Mouse (Mus musculus) intestine, embryonic 14.5 days (tissue): ENCODE measurements around the gene Bik. TPM values are rescaled to one million over a fixed set of nuclear protein-coding genes. Genes with fewer than 3 reads are reported as not detected.

ENCODE experiments used
- ATAC-seq: fragments of 200-750 bp; cut with Nextera tagmentation; replicated peaks from 2 replicates; pipeline ENCODE4 v1.8.0; 2017; ENCODE audit warnings: low read depth, moderate number of reproducible peaks, moderate TSS enrichment, moderate library complexity; ENCODE audit not compliant: low FRiP score, low TSS enrichment
- DNase-seq: peaks from one replicate; pipeline ENCODE4 v3.0.0-alpha.2; 2018; ENCODE audit warnings: low spot score
- H3K27ac ChIP-seq: fragments of 300-500 bp; sonication (generic); 2 replicates; pipeline ENCODE4 v1.5.1; 2014; ENCODE audit warnings: low read depth, mild to moderate bottlenecking, control low read depth
- H3K27me3 ChIP-seq: fragments of 300-500 bp; sonication (generic); replicated peaks from 2 replicates; pipeline ENCODE4 v1.6.1; 2014; ENCODE audit warnings: low read length, control low read depth; ENCODE audit not compliant: control insufficient read depth, insufficient read depth
- H3K36me3 ChIP-seq: fragments of 300-500 bp; sonication (generic); 2 replicates; pipeline ENCODE4 v1.6.1; 2014; ENCODE audit warnings: low read length, control low read depth; ENCODE audit not compliant: control insufficient read depth, insufficient read depth
- H3K4me1 ChIP-seq: fragments of 300-500 bp; sonication (generic); replicated peaks from 2 replicates; pipeline ENCODE4 v1.6.1; 2014; ENCODE audit warnings: low read length, control low read depth, mixed read lengths; ENCODE audit not compliant: control insufficient read depth, insufficient read depth
- H3K4me2 ChIP-seq: fragments of 300-500 bp; sonication (generic); 2 replicates; pipeline ENCODE4 v1.6.1; 2014; ENCODE audit warnings: low read length
- H3K4me3 ChIP-seq: fragments of 300-500 bp; sonication (generic); 2 replicates; pipeline ENCODE4 v1.5.1; 2014; ENCODE audit warnings: low read depth, low read length, control low read depth, mixed read lengths
- H3K9ac ChIP-seq: fragments of 300-500 bp; sonication (generic); 2 replicates; pipeline ENCODE4 v1.6.1; 2014; ENCODE audit warnings: mild to moderate bottlenecking, low read length
- H3K9me3 ChIP-seq: fragments of 300-500 bp; sonication (generic); 2 replicates; pipeline ENCODE4 v1.6.1; 2016; ENCODE audit warnings: low read length, control low read depth; ENCODE audit not compliant: control insufficient read depth
- WGBS: fragments of 180-500 bp; shearing (Covaris S2); extraction: QIAGEN DNeasy Blood & Tissue Kit; methylation state at CpG from one replicate; pipeline ENCODE4 v1.1.7; 2014; 5-methylcytosine and 5-hydroxymethylcytosine counted together
- polyA plus RNA-seq: library from polyadenylated mRNA; unstranded; fragments of >200 nt; fragmentation: Nextera tagmentation; extraction: Ambion mirVana; gene quantifications from 2 replicates; pipeline ENCODE4 v1.2.1, GENCODE M21; 2014

The Bik gene
- polyA plus RNA-seq, 1 experiment from 2014 or later, result 5.1 TPM

DNA sequence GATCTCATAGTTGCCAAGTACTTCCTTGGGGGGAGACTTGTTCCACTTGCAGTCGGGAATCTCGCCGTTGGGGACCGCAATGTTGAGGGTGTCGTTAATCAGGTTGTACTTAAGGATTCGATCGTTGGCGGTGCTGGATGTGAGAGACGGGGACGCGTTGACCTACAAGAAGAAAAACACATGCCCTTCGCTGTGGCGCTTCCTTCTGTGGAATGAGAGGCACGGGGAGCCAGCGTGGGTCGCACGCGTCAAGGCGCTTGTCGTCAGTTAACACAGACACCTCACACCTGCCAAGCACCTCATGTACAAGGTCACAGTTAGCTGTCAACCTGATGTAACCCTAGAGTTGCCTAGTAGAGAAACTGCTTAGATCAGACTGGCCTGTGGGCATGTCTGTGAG is 37.2 kb upstream of the Bik start:
- Histone ChIP-seq H3K4me2 (no peak overlapping the region), H3K36me3 (peaks cover 5% of the 10 kb centered on the region; the same call in 1 of the 2 replicates), H3K9ac (no peak overlapping the region), H3K4me1 (no peaks in the 10 kb centered on the region), H3K27ac (no peak overlapping the region), H3K27me3 (no peaks in the 10 kb centered on the region), H3K4me3 (no peak overlapping the region), H3K9me3 (no peaks in the 10 kb centered on the region)
- DNase-seq, result no peak
- ATAC-seq, result no peak
- WGBS, result 92% methylated on average over 20 of the region's 20 CpGs

DNA sequence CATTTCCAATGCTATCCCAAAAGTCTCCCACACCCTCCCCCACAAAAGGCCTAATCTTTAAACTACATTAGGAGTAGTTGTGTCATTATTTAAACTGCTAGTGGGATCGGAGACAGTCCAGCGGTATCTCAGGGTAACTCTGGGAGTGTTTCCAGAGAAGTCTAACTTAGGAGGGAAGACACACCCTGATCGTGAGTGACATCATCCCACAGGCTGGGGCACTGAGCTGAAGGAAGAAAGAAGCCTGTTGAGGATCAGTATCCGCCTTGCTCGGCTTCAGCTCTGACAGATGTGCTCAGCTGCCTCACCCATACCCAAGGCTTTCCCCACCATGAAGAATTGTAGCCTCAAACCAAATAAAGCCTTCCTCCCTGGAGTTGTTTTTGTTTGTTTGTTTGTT is 34.8 kb upstream of the Bik start:
- WGBS, result 53% methylated on average over 5 of the region's 5 CpGs
- DNase-seq, result no peak
- Histone ChIP-seq H3K36me3 (peaks cover 8% of the 10 kb centered on the region; the same call in 1 of the 2 replicates), H3K27ac (no peak overlapping the region), H3K4me3 (no peak overlapping the region), H3K9ac (no peak overlapping the region), H3K4me2 (no peak overlapping the region), H3K4me1 (no peaks in the 10 kb centered on the region), H3K27me3 (no peaks in the 10 kb centered on the region), H3K9me3 (no peaks in the 10 kb centered on the region)
- ATAC-seq, result no peak

DNA sequence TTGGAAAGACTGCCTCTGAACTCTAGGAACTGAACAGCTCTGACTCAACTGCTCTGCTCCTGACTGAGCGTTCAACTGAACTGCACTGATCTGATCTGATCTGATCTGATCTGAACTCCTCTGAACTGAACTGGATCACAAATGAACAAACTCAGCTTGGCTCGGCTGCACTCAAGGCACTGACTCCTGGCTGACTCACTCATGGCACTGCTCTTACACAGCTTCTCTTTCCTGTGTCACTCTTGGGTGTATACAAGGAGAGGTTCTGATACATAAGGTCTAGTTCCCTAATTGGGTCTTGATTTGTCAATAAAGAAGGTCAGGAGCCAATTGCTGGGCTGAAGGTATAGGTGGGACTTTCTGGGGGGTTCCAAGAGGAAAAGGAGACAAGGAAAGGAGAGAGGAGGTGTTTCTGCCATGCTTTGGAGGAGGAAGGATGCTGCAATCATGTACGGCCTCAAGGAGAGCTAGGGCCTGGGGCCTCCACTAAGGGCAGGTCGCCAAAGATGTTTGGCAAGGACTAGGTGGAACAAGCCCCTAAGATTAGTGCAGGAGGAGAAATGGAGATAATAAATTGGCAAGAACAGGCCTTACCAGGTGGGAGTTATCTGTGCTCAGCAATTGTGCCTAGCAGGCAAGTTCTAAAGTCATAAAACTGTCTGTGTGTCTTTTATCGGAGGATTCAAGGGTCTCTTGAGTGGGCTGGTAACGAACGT is 32.6 kb upstream of the Bik start:
- H3K9ac ChIP-seq, result no peak overlapping the region
- WGBS, result 67% methylated on average over 7 of the region's 7 CpGs
- ATAC-seq, result no peak
- no peaks in the 10 kb centered on the region for H3K27me3 ChIP-seq
- H3K4me1 ChIP-seq, result no peaks in the 10 kb centered on the region
- H3K4me3 ChIP-seq, result no peak overlapping the region
- peaks cover 18% of the 10 kb centered on the region for H3K36me3 ChIP-seq
- H3K27ac ChIP-seq, result no peak overlapping the region
- DNase-seq, result no peak
- H3K9me3 ChIP-seq, result no peaks in the 10 kb centered on the region
- no peak overlapping the region for H3K4me2 ChIP-seq

DNA sequence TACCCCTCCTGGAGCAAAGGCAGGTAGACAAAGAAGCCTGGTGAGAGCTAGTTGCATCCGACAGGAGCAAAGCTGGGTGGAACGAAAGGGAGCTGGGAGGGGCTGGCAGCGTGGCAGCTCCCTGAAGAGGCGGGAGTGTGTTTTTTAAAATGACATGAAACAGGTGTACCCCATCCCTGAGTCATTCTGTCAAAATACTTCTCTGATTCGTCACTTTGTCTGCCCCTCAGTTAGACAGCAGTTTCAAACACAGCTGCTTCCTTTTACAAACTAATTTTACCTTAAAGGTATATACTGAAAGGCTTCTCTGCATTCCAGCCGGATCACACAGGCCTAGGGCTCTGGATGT is 32.1 kb upstream of the Bik start:
- H3K9ac ChIP-seq, result no peak overlapping the region
- ATAC-seq, result no peak
- no peak for DNase-seq
- H3K27ac ChIP-seq, result no peak overlapping the region
- peaks cover 18% of the 10 kb centered on the region for H3K36me3 ChIP-seq
- 57% methylated on average over 6 of the region's 6 CpGs for WGBS
- H3K27me3 ChIP-seq, result no peaks in the 10 kb centered on the region
- no peaks in the 10 kb centered on the region for H3K9me3 ChIP-seq
- no peak overlapping the region for H3K4me3 ChIP-seq
- H3K4me2 ChIP-seq, result no peak overlapping the region
- no peaks in the 10 kb centered on the region for H3K4me1 ChIP-seq

DNA sequence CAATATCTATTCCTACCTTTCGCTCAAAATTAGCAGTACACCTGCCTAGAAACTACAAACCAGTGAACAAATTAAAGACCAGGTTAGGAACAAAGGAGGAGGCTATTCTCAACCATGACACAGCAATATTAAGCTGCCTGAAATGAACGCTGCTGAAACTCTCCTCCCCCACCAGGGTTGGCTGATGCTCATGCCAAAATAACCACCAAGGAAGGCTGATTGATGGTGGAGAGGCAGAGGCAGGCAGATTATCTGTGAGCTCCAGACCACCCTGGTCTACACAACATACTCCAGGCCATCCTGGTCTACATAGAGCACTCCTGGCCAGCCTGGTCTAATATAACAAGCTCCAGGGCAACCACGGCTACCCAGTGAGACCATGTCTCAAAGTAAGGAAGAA is 31.5 kb upstream of the Bik start:
- Histone ChIP-seq H3K4me2 (no peak overlapping the region), H3K4me3 (no peak overlapping the region), H3K27me3 (no peaks in the 10 kb centered on the region), H3K36me3 (peaks cover 18% of the 10 kb centered on the region), H3K27ac (no peak overlapping the region), H3K9ac (no peak overlapping the region), H3K9me3 (no peaks in the 10 kb centered on the region), H3K4me1 (no peaks in the 10 kb centered on the region)
- DNase-seq (no peak), ATAC-seq (no peak)
- WGBS, result 86% methylated on average over 3 of the region's 3 CpGs

DNA sequence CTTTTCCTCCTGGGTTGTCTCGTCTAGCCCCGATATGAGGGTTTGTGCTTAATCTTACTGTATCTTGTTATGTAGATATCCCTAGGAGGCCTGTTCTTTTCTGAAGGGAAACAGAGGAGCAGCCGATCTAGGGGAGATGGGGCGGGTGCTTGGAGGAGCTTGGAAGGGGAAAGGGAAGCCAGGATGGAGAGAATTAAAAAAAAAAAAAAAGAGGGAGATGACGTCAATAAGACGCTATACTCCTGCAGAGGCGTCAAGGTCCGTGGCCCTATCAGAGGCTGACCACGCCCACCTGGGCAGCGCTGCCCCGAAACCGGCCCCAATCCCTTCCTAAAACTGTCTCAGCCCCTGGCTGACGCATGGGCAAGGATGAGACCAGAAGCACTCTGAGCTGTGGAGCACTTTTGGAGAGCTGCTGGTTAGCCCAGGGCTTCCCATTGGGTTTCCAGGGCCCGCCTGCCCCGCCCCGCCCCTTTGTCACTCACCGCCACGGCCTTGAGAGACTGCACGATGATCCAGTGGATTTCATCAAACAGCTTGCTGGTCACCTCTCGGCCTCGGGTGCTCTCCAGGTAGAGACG is 30.8 kb upstream of the Bik start:
- no peak overlapping the region for H3K9ac ChIP-seq
- H3K9me3 ChIP-seq, result no peaks in the 10 kb centered on the region
- WGBS, result 64% methylated on average over 22 of the region's 22 CpGs
- H3K27me3 ChIP-seq, result no peaks in the 10 kb centered on the region
- no peak overlapping the region for H3K4me3 ChIP-seq
- H3K36me3 ChIP-seq, result peaks cover 16% of the 10 kb centered on the region
- no peak for ATAC-seq
- H3K27ac ChIP-seq, result no peak overlapping the region
- no peak overlapping the region for H3K4me2 ChIP-seq
- no peaks in the 10 kb centered on the region for H3K4me1 ChIP-seq
- no peak for DNase-seq

DNA sequence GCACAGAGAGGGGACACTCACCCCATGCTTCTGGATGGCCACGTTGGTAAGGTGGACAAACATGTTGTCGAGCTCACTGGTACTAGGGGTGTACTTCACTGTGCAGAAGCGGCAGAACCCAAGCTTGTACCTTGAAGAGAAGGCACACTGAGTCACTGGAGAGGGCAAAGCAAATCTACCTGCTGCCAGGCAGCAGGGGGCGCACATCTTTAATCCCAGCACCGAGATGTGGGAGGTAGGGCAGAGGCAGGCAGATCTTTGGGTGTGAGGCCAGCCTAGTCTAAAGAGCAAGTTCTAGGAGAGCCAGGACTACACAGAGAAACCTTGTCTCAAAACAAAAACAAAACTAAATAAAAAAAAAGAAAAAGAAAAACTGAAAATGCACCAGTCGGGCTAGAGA is 29.4 kb upstream of the Bik start:
- peaks cover 13% of the 10 kb centered on the region; the same call in 1 of the 2 replicates for H3K36me3 ChIP-seq
- DNase-seq (no peak), ATAC-seq (no peak)
- no peak overlapping the region for H3K27ac ChIP-seq
- H3K27me3 ChIP-seq, result no peaks in the 10 kb centered on the region
- H3K4me3 ChIP-seq, result no peak overlapping the region
- no peak overlapping the region for H3K9ac ChIP-seq
- H3K4me1 ChIP-seq, result no peaks in the 10 kb centered on the region
- H3K9me3 ChIP-seq, result no peaks in the 10 kb centered on the region
- 90% methylated on average over 6 of the region's 6 CpGs for WGBS
- no peak overlapping the region for H3K4me2 ChIP-seq

DNA sequence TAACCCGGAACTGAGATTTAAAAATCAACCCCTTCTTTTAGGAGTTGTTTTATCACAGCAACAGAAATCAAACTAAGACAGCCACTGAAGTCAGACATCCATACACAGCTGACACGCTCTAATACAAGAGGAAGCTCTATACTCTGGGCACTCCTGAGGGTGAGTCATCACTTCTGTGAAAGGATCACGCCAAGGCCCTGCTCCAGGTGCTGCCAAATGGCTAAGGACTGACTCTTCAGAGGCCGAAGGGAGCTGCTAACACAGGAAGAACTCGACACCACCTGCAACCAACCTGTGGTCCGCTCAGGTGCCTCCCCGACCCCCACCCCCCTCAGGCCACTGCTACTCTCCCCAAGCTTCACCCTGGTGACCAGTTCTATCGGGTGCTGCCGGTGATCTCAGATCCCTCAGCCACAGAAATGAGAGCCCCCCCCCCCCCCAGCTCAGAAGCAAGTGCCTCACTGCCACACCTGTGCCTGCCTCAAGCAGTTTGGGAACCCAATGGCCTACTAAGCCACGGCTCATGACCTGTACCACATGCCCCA is 27.4 kb upstream of the Bik start:
- WGBS, result 90% methylated on average over 10 of the region's 10 CpGs
- DNase-seq (no peak), ATAC-seq (no peak)
- Histone ChIP-seq H3K9me3 (no peaks in the 10 kb centered on the region), H3K4me3 (no peak overlapping the region), H3K27me3 (no peaks in the 10 kb centered on the region), H3K36me3 (peaks cover 16% of the 10 kb centered on the region), H3K4me2 (no peak overlapping the region), H3K9ac (no peak overlapping the region), H3K4me1 (no peaks in the 10 kb centered on the region), H3K27ac (no peak overlapping the region)

DNA sequence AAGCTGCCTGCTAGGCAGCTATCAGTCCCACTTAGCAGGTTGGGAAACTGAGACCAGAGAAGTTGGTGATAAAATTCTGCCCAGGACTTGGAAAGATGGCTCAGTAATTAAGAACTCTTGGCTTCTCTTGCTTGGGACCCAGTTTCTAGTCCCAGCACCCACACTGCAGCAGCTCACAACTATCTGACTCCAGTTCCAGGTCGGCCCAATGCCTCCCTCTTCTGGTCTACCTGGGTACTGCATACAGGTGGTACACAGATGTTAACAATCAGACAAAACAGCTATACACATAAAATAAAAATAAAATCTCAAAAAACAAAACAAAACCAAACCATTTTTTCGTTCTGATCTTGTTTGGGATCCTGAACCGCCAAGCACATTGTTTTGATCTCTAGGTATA is 26.3 kb upstream of the Bik start:
- no peak overlapping the region for H3K4me3 ChIP-seq
- no peak for ATAC-seq
- H3K9ac ChIP-seq, result no peak overlapping the region
- H3K4me1 ChIP-seq, result no peaks in the 10 kb centered on the region
- H3K27ac ChIP-seq, result no peak overlapping the region
- no peak overlapping the region for H3K4me2 ChIP-seq
- 54% methylated on average over 3 of the region's 3 CpGs for WGBS
- H3K9me3 ChIP-seq, result no peaks in the 10 kb centered on the region
- peaks cover 16% of the 10 kb centered on the region for H3K36me3 ChIP-seq
- peak; percentile 59 for DNase-seq
- no peaks in the 10 kb centered on the region for H3K27me3 ChIP-seq
